Mouse (Mus musculus) thymus, adult 2 months (tissue): ENCODE results near the gene Rbm4b.

Source experiments
- CTCF ChIP-seq: fragments of 200-500 bp; IDR thresholded peaks from 2 replicates; pipeline ENCODE4 v1.5.1; 2012; ENCODE audit warnings: mild to moderate bottlenecking, control low read depth, low read length, moderate library complexity, borderline replicate concordance; ENCODE audit not compliant: control insufficient read depth, poor library complexity, insufficient read depth; ENCODE audit errors: extremely low read depth
- POLR2A ChIP-seq: fragments of 200-500 bp; IDR thresholded peaks from 2 replicates; pipeline ENCODE4 v1.6.1; 2012; ENCODE audit warnings: mild to moderate bottlenecking, low read length, control low read depth, moderate library complexity; ENCODE audit not compliant: control insufficient read depth, poor library complexity, insufficient read depth; ENCODE audit errors: extremely low read depth

DNA sequence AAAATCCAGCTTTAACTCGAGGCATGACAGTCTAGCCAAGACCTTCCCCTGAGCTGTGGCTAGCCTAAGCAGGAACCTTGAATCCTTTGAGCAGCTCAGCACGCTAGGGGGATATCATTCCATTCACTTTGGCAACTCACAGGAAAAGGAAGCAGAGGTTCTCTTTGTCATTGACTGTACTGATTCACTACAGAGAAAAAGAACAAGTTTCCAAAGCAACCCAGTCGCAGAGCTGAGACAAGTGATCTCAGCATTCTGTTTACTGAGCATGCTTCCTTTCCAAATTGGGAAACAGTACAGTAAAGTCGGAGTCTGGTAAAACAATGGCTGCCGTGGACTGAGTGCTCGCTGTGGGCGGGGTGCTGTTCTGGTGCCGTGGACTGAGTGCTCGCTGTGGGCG, 47.5 kb upstream of the Rbm4b start:
- TF ChIP-seq CTCF (no peak), POLR2A (no peak)
